Mouse (Mus musculus) lung, postnatal 10 days (tissue): Measurements from ENCODE around the gene Pabpn1.
"Not testable (repeated sequence)": the region's sequence is repeated elsewhere in the genome, so short reads cannot be mapped to it uniquely, and the experiment has no call there.

Experiments used
- DNase-seq: peaks from one replicate; pipeline ENCODE4 v3.0.0; 2021

Pabpn1 gene

DNA sequence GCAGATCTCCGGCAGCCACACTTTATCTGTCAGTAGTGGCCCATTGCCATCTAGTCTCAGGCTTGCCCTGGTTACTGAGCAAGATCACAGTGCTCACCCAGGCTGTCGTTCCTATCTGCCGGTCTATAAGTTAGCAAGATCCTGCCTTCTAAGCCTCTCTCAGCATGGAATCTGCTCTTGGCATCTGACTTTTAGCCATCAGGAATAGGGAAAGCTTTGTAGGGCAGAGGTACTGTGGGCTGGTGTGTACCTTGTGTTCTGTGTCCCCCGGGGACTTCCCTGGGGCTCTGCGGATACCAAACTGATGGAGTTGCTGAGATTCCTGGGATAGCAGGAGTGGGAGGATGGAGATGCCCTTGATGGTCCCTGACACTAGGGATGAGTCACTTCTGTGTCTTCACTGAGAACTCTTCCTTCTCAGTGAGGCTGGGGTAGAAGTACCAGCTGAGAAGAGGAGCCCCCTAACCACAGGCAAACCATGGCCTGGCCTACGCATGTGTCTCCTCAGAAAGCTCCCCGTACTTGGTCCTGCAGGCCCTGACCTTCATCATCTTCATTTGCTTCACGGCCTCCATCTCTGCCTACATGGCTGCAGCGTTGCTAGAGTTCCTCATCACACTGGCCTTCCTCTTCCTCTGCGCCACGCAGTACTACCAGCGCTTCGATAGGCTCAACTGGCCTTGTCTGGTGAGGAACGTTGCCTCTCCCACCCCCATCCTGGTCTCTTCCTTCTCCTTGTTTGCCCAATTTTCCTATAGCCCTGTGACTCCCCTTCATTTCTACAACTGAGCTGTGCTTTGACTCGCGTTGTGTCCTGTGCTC, 45.3 kb downstream of the Pabpn1 start:
- DNase-seq, result no peak

DNA sequence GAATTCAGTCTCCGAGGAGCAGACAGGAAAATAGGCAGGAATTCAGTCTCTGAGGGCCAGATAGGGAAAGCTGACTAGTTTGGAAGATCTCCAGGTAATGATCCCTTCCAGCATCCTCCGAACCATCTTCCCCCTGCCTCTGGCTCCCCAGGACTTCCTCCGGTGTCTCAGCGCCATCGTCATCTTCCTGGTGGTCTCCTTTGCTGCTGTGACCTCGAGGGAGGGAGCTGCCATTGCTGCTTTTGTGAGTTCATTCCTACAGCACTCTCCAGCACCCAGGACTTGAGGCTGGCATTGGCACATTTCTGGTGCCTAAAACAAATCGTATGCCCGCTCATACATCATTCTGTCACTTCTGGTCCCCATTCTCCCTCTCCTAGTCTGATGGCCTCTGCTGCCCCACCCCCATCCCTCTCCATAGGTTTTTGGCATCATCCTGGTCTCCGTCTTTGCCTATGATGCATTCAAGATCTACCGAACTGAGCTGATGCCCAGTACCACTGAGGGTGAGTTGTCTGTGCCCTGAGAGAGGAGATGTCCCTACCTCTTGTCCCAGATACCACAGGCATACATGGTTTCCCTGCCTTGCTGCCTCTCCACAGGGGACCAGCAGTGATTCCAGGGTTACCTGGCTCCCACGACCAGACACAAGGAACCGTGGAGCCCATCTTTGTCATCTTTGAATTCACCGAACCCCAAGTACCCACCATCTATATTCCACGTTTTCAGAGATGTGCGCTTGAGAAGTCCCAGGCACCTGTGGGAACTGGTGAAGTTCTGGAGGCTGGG, 46.3 kb downstream of the Pabpn1 start:
- no peak for DNase-seq

DNA sequence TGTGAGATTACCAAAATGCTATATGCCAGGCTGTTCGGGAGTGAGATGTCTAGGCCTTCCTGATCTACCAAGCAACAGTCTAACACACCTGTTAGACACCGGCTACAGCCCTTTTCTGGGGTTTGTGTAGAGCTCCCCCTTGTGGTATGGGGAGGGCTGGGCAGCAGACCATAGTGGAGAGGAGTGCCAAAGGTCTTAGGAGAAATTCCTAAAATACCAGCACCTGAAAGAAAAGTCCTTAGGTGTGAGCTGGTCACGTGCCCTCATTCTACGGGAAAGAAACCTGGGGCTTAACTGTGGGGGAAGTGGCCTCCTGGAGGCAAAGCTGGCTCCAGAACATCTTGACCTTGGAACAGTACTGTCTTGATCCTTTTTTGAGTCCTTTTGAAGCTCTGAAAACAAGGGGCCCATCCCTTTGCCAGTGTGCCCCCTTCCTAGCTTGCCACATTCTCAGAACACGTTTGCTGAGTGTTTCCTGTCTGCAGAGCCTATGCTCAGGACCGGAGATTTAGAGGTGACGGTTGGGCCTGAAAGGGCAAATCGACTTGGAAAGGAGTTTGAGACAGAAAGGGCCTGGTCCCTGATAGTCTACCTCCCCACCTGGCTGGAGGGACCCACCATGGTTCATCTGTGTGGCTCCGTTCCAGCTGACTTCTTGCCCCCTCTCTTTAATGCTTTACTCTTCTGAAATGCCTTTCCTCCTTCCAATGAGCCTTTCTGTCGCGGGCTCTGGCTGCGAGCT, 47.3 kb downstream of the Pabpn1 start:
- peak; percentile 84 for DNase-seq

DNA sequence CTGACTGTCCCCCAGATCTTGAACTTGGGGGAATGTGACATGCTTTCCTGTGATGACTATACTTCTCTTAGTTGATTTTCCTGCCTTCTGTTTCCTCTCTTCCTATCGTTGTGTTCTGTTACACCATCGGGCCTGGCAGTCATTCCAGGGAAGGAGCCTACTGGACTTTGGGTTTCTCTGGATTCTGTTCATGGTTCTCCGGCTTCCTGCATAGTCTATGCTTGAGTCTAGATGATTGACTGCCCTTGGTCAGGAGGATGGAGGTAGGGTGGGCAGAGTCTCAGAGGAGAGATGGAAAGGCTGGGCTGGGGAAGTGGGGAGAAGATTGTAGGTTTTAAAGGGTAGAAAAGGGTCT, 47.9 kb downstream of the Pabpn1 start:
- no peak for DNase-seq

DNA sequence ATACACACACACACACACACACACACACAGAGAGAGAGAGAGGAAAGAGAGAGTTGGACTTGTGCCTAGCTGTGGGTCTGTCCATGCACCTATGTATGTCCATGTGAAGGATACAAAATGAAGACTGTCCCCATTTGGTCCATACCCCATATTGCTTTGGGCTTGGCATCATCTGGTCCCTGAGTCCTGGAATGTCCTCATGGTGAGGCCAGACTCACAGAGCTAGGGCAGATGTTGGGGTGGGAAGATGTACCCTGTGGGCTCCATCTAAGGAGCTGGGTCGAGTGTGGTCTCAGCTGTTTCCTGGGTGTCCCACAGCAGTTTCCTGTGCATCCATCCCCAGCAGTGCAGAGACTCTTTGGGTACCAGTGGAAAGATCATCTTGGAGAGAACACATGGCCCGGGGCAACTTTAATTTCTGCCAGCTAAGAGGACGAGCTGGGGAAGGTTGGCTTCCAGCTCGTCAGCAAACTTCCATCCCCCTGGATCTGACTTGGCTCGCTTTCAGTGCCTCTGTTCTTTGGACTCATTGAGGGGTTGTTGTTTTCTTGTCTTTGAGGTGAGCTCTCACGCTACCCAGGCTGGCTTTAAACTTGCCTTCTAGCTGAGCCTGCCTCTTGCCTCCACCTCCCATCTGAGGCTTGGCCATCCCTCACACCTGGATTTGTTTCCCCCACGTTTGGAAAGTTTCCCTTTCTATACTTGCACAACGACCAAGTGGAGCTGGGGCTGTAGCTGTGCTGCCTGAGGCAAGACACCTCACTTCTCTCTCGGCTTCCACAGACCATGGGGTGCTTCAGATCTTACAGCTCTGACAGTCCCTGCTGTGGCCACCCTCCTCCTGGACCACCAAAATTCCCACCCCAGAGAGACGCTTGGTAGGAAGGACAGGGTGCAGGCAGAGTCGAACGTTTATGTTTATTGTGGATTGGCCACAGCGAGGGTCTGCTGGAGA, 49.0 kb downstream of the Pabpn1 start:
- DNase-seq, result no peak

DNA sequence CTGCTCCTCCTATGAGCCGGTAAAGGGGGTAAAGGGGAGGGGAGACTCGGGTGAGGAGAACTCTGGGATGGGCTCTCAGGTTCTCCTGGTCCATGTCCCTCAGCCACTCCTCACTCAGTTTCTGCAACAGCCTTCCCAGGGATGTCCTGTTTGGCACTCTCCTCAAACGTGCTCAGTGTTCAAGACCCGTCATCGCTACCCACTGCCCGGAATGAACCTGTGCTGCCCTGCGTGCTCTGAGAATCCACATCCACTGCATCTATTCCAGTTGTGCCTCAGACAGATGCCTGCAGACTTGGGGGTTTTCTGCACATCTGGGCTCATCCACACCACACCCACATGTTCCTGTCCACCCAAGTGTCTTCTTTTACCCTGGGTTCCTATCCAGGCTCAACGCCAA, 50.2 kb downstream of the Pabpn1 start:
- no peak for DNase-seq

DNA sequence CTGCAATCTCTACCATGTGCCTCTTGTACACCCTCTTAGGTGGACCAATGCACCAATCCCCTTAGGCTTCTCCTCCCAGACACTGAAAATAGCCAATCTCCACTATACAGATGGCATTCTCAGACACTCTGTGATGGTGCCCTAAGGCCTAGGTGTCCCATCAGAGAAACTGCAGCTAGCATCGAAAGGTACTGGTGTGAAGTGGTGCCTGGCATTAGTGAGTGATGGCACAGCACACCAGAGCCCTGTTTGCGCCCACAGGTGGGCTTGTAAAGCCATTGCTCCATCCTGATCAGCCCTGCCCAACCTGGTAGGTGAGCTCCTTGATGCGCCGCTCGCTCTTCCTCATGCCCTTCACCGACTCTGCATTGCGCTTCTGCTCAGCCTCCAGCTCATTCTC, 51.7 kb downstream of the Pabpn1 start:
- DNase-seq, result no peak

DNA sequence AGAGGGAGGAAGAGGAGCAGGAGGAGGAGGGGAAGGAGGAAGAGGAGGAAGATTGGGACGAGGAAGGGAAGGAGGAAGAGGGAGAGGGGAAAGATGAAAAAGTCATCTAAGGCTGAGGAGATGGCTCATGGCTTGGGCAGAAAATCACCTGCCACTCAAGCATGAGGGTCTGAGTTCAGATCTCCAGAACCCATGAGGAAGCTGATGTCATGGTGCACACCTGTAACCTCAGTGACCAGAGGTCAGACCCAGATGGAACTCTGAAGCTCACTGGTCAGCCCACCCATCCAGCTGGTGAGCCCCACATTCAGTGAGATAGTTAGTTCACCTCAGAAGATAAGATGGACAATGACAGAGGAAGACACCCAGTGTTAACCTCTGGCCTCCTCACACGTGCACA, 52.6 kb downstream of the Pabpn1 start:
- no peak for DNase-seq

DNA sequence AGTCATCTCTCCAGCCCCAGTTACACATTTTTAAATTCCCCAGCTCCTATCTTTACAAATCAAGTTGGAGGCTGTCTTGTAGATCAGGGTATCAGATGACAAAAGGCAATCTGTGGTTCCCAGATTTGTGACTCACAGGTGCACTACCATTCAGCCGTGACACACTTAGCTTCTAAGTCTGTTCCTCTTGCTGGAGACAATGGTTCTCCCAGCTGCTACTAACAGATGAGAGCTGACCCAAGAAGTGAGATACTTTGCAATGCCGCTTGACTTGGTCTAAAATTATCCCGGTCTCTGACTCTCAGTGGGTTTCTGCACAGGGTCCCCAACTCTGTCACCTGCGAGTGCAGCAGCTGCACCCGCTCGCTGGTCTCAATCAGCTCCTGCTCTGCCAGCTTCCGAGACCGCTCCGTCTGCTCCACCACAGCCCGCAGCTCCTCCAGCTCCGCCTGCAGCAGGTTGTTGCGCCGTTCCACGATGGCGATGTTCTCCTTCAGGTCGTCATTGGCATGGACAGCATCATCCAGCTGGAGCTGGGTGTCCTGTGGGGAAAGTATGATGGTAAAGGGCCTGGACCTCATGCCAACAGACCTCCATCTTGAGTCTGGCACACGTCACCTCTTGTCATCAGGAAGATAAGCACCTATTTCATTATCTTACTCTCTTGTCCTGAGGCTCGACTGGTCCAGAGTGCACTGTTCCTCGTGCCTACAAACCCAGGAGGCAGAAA, 53.8 kb downstream of the Pabpn1 start:
- DNase-seq, result no peak

DNA sequence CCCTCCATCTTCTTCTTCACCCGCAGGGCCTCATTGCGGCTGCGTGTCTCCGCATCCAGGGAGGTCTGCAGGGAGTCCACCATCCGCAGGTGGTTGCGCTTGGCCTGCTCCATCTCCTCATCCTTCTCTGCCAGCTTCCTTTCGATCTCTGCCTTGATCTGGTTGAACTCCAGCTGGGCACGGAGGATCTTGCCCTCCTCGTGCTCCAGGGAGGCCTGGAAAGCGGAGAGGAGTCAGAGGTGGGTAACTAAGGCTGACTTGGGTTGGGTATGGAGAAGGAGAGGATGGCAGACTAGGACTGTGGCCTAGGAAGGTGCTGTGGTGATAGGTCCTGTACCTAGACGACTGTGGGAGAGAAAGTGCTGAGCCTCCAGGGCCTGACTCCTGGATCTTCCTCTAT, 54.7 kb downstream of the Pabpn1 start:
- not testable (repeated sequence) for DNase-seq
